Mouse (Mus musculus) cerebellum, adult 2 months (tissue): ENCODE measurements at regions not wholly inside any gene's neighbourhood (a gene's known extent, or its start where the extent isn't known, plus 50 kb on each side); places are given as distances from the start of the nearest gene placed in this dataset.

Experiments
- CTCF ChIP-seq: fragments of 200-500 bp; IDR thresholded peaks from 2 replicates; pipeline ENCODE4 v1.5.1; 2011; ENCODE audit warnings: low read depth, mild to moderate bottlenecking, control low read depth, low read length, moderate library complexity, borderline replicate concordance; ENCODE audit not compliant: insufficient read depth
- POLR2A ChIP-seq: fragments of 200-500 bp; IDR thresholded peaks from 2 replicates; pipeline ENCODE4 v1.6.1; 2011; ENCODE audit warnings: low read length, control low read depth, borderline replicate concordance; ENCODE audit not compliant: insufficient read depth

DNA sequence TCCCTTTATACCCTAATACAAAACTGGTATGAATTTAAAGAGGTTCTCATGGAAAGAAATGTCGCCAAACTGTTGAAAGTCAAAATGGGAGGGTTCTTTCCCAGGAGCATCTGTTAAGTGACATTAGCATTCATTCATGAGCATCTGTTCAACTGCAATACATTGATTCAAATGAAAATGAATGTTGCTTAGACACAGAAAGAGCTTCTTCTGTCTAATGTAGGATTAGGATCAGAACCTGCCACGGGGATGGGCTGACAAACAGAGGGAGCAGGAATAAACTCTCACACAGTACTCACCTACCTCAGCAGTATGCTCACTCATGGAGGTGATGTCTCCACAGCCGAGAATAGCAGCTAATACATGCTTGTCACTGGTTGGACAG is 88.0 kb upstream of the Kcna4 start:
- no peak for TF ChIP-seq POLR2A
- TF ChIP-seq CTCF: no peak
